Mouse (Mus musculus): ENCODE measurements around the gene Olfr1090. TPM values are rescaled to one million over a fixed set of nuclear protein-coding genes. Genes with fewer than 3 reads are reported as not detected.

Olfr1090 gene
- polyA plus RNA-seq (2012; rRNA removed) = not detected in 2 replicates

DNA sequence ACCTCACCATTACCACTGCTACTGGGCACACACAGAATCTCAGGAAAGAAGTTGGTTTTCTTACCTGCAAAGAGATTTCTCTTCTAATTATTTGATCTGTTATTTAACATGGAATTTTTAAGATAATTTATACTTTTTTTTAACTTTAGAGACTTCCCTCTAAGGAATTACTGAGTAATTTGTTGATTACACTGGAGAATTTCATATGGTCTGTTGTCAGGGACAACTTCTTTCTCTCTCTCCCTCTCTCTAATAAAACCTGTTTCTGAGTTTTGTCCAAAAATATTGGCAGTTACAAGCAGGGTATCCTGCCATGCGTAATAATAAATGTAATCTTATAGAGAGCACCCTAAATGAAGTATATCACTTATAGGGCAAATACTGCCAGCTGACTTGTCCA lies at the start of gene Olfr1090:
TSS of gene Olfr1090 (minus strand) at position 101 of the 400 bp plus-strand sequence.
- Histone ChIP-seq H3K4me1 (ENCODE audit: control insufficient read depth, insufficient read depth, low read length) (no peaks in the 10 kb centered on the region), H3K4me3 (ENCODE audit: insufficient read depth, low read depth, low read length) (no peak within 1 kb of the TSS), H3K27ac (ENCODE audit: insufficient read depth, low read depth, low read length) (no peak within 1 kb of the TSS), H3K27me3 (replicated peaks; ENCODE audit: control insufficient read depth, insufficient read depth, low read length) (no peaks in the 10 kb centered on the region), H3K36me3 (ENCODE audit: control insufficient read depth, insufficient read depth, low read length) (no peaks in the 10 kb centered on the region)
- no peak for DNase-seq
- TF ChIP-seq CTCF (conservative IDR thresholded peaks at IDR 0.05; ENCODE audit: insufficient read depth, insufficient read length, low read depth, low read length) = no peak
- no peak for TF ChIP-seq POLR2A (IDR thresholded peaks at IDR 0.05; ENCODE audit: low read depth, low read length)
- 87% methylated on average over 1 of the region's 1 CpGs for WGBS

DNA sequence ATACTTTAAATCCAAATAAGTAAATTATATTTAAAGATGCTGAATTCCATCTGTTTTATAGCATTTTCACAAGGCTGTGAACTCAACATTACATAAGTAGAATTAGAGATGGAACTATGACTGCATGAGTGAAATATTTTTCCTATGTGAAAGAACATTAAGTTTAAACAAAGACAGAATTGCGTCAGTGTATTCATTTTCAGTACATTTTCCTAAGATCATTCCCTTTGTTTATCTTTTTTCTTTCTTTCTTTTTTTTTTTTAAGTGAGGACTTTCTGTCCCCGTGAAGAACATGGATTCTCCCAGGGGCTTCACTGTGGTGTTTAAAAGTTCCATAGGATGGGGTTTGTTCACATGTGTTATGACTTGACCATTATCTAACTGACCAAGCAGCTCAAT lies 23.4 kb upstream of the Olfr1090 start, which contains the start of gene Olfr1093:
TSS of gene Olfr1093 (plus strand) at position 301 of the 400 bp plus-strand sequence.
- no peak within 1 kb of the TSS for H3K27ac ChIP-seq (ENCODE audit: insufficient read depth, low read depth, low read length)

DNA sequence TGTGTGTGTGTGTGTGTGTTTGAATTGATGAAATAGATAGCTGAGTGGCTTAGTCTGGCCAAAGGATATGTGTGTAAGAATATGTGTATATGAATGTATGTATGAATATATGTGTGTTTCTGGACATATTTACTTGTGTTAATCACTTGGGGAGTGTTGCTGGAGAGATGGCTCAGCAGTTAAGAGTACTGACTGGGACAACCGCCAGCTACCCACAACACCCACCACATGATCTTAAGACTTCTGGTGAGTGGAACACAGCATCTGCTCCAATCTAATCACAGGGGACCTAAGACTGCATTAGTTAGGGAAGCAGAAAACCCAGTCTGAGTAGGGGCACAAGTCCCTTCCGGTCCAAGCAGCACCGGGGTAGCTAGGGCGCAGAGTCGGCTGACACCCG lies 2.3 kb upstream of the Olfr1090 start:
- Histone ChIP-seq H3K27ac (ENCODE audit: insufficient read depth, low read depth, low read length) (no peak overlapping the region), H3K4me3 (ENCODE audit: insufficient read depth, low read depth, low read length) (no peak overlapping the region), H3K36me3 (ENCODE audit: control insufficient read depth, insufficient read depth, low read length) (no peaks in the 10 kb centered on the region), H3K27me3 (replicated peaks; ENCODE audit: control insufficient read depth, insufficient read depth, low read length) (no peaks in the 10 kb centered on the region), H3K4me1 (ENCODE audit: control insufficient read depth, insufficient read depth, low read length) (no peaks in the 10 kb centered on the region)
- TF ChIP-seq CTCF (conservative IDR thresholded peaks at IDR 0.05; ENCODE audit: insufficient read depth, insufficient read length, low read depth, low read length) (no peak), POLR2A (IDR thresholded peaks at IDR 0.05; ENCODE audit: low read depth, low read length) (no peak)
- no peak for DNase-seq
- WGBS = 97% methylated on average over 6 of the region's 6 CpGs

More for the DNA sequence above, 23.4 kb upstream of the Olfr1090 start, which contains the start of gene Olfr1093:
- no peak within 1 kb of the TSS for H3K4me3 ChIP-seq (ENCODE audit: insufficient read depth, low read depth, low read length)
- no peaks in the 10 kb centered on the region for H3K36me3 ChIP-seq (ENCODE audit: control insufficient read depth, insufficient read depth, low read length)
- WGBS = 78% methylated on average over 2 of the region's 2 CpGs
- H3K4me1 ChIP-seq (ENCODE audit: control insufficient read depth, insufficient read depth, low read length) = no peaks in the 10 kb centered on the region
- H3K27me3 ChIP-seq (replicated peaks; ENCODE audit: control insufficient read depth, insufficient read depth, low read length) = no peaks in the 10 kb centered on the region
- DNase-seq = no peak
- no peak for TF ChIP-seq POLR2A (IDR thresholded peaks at IDR 0.05; ENCODE audit: low read depth, low read length)
- TF ChIP-seq CTCF (conservative IDR thresholded peaks at IDR 0.05; ENCODE audit: insufficient read depth, insufficient read length, low read depth, low read length) = no peak

DNA sequence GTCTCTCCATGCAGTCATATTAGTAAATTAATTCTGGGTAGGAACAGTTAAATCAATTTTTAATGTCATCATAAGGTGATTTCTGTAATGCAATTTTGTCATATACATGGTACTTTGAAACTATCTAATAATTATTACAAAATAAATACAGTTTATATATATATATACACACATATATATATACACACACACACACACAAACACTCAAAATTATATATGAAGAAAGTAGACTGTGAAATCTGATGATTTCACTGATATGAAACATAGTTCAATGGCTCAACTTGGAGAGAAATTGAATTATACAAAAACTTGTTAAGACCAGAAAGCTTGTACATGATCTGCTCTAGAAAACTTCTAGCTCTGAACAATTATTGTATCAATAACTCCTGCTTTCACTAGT lies 25.2 kb downstream of the Olfr1090 start, which contains the start of gene Olfr1089:
TSS of gene Olfr1089 (minus strand) at position 101 of the 400 bp plus-strand sequence.
- Histone ChIP-seq H3K27me3 (replicated peaks; ENCODE audit: control insufficient read depth, insufficient read depth, low read length) (no peaks in the 10 kb centered on the region), H3K4me3 (ENCODE audit: insufficient read depth, low read depth, low read length) (no peak within 1 kb of the TSS), H3K27ac (ENCODE audit: insufficient read depth, low read depth, low read length) (no peak within 1 kb of the TSS), H3K4me1 (ENCODE audit: control insufficient read depth, insufficient read depth, low read length) (no peaks in the 10 kb centered on the region), H3K36me3 (ENCODE audit: control insufficient read depth, insufficient read depth, low read length) (no peaks in the 10 kb centered on the region)
- DNase-seq = no peak
- no peak for TF ChIP-seq POLR2A (IDR thresholded peaks at IDR 0.05; ENCODE audit: low read depth, low read length)
- TF ChIP-seq CTCF (conservative IDR thresholded peaks at IDR 0.05; ENCODE audit: insufficient read depth, insufficient read length, low read depth, low read length) = no peak

Other genes with a start within 250 kb of the Olfr1090 start
- gene Olfr1079, start 216.5 kb downstream of the Olfr1090 start, polyA plus RNA-seq (2012; rRNA removed) = not detected in 2 replicates
- gene Olfr1080, start 200.8 kb downstream of the Olfr1090 start, polyA plus RNA-seq (2012; rRNA removed) = not detected in 2 replicates
- gene Olfr1082, start 160.0 kb downstream of the Olfr1090 start, polyA plus RNA-seq (2012; rRNA removed) = not detected in 2 replicates
- not detected in 2 replicates for gene Olfr1084, start 119.3 kb downstream of the Olfr1090 start, polyA plus RNA-seq (2012; rRNA removed)
- not detected in 2 replicates for gene Olfr1085, start 97.0 kb downstream of the Olfr1090 start, polyA plus RNA-seq (2012; rRNA removed)
- not detected in 2 replicates for gene Olfr1086, start 78.9 kb downstream of the Olfr1090 start, polyA plus RNA-seq (2012; rRNA removed)
- gene Olfr1087, start 60.6 kb downstream of the Olfr1090 start, polyA plus RNA-seq (2012; rRNA removed) = not detected in 2 replicates
- not detected in 2 replicates for gene Olfr1089, start 25.3 kb downstream of the Olfr1090 start, polyA plus RNA-seq (2012; rRNA removed)
- gene Olfr1093, start 23.5 kb upstream of the Olfr1090 start, polyA plus RNA-seq (2012; rRNA removed) = not detected in 2 replicates
- gene Olfr141, start 51.0 kb upstream of the Olfr1090 start, polyA plus RNA-seq (2012; rRNA removed) = not detected in 2 replicates
- not detected in 2 replicates for gene Olfr1094, start 65.7 kb upstream of the Olfr1090 start, polyA plus RNA-seq (2012; rRNA removed)
- gene Olfr1095, start 92.7 kb upstream of the Olfr1090 start, polyA plus RNA-seq (2012; rRNA removed) = not detected in 2 replicates
- not detected in 2 replicates for gene Gm13723, start 115.8 kb upstream of the Olfr1090 start, polyA plus RNA-seq (2012; rRNA removed)
- gene Olfr1097, start 133.2 kb upstream of the Olfr1090 start, polyA plus RNA-seq (2012; rRNA removed) = not detected in 2 replicates
- not detected in 2 replicates for gene Olfr1098, start 165.6 kb upstream of the Olfr1090 start, polyA plus RNA-seq (2012; rRNA removed)
- gene Olfr1099, start 201.7 kb upstream of the Olfr1090 start, polyA plus RNA-seq (2012; rRNA removed) = not detected in 2 replicates
- not detected in 2 replicates for gene Olfr1100, start 221.0 kb upstream of the Olfr1090 start, polyA plus RNA-seq (2012; rRNA removed)
- not detected in 2 replicates for gene Olfr1101, start 232.2 kb upstream of the Olfr1090 start, polyA plus RNA-seq (2012; rRNA removed)
- not detected in 2 replicates for gene Olfr1102, start 239.4 kb upstream of the Olfr1090 start, polyA plus RNA-seq (2012; rRNA removed)

Measured in kidney, adult 2 months (tissue).